Mouse (Mus musculus) 3T3-L1 (cell line): ENCODE results near the gene Trim63.
"Not testable (repeated sequence)": the region's sequence is repeated elsewhere in the genome, so short reads cannot be mapped to it uniquely, and the experiment has no call there.

ENCODE experiments used
- DNase-seq: peaks from one replicate; pipeline ENCODE4 v3.0.0-alpha.2; 2015; ENCODE audit warnings: low read depth, low spot score

The Trim63 gene

DNA sequence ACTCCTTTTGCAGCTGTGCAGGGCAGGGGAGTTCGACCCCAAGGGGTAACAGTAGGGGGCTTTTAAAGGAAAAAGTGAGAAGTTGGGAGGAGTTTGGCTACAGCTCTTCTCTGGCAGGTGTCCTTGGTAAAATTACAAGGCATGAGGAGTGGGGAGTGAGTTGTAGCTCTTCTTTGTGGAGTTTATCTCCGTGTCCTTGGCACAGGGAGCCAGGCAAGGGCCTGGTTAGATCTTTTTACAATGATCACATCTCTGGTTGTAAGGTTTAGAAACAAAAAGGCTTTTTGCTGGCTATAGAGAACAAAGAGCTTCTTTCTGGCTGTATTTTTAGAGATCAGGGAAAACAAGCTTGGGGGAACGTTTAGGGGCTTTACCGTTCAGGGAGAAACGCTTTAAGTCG, 26.3 kb downstream of the Trim63 start:
- not testable (repeated sequence) for DNase-seq

DNA sequence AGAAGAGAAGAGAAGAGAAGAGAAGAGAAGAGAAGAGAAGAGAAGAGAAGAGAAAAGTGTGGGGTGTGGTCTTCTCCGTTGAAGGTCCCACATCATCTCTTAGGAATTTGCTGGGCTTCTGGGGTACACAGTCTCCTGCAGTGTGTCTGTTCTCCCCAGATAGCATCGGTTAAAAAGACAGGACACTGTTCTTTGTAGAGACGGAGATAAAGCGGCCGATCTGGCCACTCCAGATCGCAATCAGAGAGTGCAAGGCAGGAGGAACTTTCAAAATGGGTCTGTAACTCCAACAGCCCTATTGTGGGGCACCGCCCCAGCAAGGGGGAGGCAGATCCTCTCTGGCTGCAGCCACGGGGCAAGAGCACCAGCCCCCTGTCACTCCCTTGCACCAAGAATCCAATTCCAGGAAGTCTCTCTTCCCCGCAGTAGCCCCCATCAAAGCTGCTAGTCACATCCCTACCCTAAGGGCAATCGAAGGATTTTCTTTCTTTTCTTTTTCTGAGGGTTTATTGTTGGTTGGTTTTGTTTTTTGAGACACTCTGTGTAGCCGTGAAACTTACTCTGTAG, 27.4 kb downstream of the Trim63 start:
- DNase-seq, result no peak

DNA sequence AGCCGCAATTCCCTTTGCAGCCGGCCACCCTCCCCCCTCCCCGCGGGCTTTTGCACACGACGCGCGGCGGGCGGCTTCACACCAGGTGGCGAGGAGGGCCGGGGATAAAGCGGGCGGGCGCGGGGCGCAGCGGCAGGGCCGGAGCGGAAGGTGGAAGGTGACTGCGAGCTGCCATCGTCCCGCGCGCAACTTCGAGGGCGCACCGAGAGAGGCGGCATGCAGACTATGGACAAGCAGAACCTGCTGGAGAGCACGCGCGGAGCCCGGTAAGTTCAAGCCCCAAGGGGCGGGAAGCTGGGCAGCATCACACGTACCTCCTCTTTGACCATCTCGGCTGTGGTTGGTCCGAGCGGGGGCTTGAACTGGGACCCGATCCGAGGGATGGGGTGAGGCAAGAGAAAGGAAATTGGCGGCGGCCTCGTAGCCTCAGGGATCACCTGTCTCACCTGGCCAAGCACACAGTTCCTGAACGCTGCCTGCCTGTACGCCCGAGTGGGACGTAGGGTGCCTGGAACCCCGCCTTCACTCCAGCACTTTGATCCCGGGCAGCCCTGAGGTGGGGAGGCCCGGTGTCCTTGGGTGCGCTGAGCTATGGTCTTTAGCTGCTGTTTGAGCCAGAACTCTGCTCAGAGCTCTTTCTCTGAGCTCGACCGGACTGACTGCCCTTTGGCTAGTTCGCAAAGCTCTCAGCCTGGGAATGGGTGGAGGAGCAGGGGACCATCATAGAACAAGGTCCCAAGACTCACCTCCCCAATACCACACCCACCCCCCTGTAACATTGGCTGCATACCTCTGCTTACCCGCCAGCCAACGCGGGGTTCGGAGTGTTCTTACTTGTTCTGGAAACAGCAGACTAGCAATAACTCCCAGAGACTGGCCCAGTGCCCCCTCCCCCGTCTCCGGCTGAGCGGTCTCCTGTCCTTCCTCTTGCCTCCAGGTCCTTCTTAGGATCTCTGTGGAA, 28.4 kb downstream of the Trim63 start, which contains the start of gene Slc30a2:
TSS of gene Slc30a2 (plus strand) at position 111 of the 961 bp plus-strand sequence.
- no peak for DNase-seq

DNA sequence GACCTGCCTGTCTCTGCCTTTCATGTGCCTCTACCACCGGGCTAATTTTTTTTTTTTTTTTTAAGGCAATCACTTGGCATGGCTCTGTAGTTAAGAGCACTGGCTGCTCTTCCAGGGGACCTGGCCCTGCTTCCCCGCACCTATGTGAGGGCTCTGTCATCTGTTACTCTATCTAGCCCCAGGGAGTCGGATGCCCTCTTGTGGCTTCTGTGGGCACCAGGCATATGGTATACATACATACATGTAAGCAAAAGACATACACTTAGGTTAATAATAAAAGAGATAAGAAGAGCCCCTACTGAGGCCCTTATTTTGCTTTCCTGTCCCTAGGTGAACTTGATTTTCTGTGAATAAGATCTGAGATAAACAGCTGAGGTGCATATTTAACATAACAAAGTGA, 29.7 kb downstream of the Trim63 start:
- no peak for DNase-seq

DNA sequence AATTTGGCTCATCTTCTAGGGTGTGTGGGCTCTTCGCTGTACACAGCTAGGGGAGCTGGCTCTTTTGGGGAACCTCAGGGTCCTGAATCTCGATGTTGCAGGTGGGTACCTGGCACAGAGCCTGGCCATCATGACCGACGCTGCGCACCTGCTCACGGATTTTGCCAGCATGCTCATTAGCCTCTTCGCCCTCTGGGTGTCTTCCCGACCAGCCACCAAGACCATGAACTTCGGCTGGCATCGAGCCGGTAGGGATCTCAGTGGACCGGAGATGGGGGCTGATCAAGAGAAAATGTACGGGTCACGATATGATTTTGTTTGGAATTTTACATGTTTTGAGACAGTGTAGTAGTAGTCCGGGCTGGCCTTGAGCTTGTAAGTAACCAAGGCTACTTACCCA, 30.9 kb downstream of the Trim63 start:
- DNase-seq, result no peak

DNA sequence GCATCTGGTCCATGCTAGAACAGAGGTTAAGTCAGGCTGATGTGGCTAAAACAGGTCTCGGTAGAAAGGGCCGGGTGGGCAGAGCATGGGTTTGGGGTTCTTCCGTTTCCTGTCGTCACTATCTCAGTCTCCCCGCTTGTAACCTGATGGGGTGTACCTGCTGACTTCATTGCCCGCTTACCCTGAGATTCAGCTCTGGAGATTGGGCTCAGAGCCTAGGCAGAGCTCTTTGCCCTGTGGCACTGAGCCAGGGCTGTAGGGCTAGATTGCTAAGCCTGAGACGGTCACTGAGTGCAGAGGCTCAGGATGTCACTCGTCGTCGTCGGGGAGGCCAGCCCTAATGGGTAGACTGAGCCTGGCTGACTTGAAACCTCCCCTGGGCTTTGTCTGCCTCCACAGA, 33.2 kb downstream of the Trim63 start:
- no peak for DNase-seq

DNA sequence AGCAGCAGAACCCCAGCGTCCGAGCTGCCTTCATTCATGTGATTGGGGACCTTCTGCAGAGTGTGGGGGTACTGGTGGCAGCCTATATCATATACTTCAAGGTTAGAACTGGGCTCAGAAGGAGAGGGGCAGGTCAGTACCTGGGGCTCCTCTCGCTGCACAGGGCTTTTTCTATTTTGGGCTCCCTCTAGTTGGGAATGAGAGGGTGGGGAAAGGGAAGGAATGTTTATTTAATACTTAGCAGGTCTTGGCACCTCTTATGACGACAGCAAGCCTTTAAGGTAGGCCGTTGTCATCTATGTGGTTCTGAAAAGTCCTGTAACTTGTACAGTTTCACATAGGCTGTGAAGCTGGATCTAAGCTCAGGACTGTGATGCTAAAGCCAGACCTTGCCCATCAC, 33.6 kb downstream of the Trim63 start:
- DNase-seq, result no peak

DNA sequence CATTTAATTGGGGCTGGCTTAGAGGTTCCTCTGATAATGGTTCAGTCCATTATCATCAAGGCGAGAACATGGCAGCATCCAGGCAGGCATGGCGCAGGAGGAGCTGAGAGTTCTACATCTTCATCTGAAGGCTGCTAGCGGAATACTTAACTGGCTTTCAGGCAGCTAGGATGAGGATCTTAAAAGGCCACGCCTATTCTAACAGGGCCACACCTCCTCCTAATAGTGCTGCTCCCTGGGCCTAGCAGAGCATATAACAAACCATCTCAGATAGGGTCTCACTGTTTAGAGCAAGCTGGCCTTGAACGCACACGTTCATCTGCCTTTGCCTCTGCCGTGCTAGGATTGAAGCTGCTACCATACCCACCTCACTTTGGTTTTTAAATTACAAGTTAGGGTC, 34.9 kb downstream of the Trim63 start:
- no peak for DNase-seq

DNA sequence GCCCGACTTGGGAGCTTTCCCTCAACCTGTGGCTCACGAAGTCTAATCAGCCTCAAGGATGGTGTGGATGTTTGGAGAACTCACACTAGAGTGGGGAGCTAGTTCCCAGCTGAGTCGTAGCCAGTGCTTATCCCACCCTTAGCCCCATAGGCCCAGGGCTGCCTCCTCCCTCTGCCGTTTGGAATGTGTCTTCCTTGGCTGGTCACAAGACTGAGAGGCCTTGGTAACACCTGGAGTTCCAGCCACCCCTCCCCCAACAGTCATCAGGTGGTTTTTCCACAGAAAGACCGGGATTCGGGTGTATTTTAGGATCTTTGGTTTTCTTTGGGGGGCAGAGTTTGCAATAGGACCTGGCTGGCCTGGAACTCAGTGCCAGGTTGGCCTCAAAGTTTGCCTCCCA, 35.7 kb downstream of the Trim63 start:
- no peak for DNase-seq

DNA sequence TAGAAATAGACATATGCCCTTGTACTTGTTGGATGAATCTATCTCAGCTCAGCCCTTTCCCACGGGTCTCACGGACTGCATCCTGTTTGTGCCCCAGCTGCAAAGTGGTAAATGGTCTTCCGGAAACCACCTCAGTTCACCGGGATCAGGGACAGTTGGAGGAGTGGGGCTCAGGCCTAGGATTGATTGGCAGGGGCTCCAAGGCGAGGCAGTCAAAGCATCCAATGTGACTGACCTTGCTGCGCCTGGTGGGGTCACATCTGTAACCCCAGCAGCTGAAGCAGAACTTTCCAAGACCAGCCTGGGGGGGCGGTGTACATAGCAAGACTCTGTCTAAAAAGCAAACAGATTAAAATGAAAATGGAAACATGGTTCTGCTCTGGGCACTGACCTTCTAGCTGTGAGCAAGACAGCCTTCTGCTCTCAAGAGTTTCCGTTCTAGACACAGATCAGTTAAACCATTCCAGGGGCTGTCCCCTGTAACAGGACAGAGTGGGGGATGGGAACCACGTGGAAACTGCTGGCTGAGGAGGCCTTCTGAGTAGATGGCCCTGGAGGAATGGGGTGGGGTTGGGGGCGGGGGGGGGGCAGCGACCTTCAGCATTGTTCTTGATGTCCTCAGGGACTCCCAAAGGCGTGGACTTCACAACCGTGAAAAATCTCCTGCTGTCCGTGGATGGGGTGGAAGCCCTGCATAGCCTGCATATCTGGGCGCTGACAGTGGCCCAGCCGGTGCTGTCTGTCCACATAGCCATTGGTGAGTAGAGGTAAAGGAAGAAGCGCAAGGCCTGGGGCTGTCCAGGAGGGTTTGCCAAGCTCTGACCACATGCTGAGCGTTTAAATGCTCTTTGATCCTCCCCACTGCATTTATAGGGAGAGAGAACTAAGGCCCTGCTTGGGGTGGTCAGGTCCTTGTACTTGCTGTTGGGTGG, 36.7 kb downstream of the Trim63 start:
- peak; percentile 52 for DNase-seq

DNA sequence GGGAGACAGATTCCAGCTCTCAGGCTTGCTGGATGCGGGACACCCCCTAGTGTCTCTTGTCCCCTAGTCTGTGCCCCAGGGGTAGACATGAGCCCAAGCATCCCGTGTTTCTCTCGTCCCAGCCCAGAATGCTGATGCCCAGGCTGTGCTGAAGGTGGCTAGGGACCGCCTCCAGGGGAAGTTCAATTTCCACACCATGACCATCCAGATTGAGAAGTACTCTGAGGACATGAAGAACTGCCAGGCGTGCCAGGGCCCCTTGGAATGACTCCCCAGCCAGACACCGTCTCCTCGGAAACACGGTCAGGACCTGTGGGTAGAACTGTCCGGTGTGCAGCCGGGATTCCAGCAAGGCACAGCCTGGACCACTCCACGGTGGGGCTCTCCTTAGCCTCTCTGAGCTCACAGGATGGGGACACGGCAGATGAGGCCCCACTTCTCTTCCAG, 37.4 kb downstream of the Trim63 start:
- DNase-seq, result no peak

DNA sequence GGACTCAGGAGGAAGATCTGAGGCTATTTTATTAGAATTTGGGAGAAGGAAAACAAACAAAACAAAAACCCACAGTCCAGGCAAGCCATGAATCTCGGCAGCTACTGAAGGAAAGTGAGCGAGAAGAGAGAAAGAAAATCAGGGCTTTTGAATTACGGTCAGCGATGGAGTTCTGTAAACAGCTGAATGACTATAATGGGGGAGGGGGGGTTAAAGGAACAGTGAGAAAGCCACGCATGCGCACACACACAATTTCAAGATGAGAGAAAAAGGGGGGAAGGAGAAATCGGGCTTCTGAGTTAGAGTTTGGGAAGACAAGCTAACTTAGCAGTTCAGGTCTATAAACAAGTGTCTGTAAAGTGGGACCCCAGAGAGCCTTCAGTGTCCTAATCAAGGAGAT, 38.0 kb downstream of the Trim63 start:
- DNase-seq, result no peak

DNA sequence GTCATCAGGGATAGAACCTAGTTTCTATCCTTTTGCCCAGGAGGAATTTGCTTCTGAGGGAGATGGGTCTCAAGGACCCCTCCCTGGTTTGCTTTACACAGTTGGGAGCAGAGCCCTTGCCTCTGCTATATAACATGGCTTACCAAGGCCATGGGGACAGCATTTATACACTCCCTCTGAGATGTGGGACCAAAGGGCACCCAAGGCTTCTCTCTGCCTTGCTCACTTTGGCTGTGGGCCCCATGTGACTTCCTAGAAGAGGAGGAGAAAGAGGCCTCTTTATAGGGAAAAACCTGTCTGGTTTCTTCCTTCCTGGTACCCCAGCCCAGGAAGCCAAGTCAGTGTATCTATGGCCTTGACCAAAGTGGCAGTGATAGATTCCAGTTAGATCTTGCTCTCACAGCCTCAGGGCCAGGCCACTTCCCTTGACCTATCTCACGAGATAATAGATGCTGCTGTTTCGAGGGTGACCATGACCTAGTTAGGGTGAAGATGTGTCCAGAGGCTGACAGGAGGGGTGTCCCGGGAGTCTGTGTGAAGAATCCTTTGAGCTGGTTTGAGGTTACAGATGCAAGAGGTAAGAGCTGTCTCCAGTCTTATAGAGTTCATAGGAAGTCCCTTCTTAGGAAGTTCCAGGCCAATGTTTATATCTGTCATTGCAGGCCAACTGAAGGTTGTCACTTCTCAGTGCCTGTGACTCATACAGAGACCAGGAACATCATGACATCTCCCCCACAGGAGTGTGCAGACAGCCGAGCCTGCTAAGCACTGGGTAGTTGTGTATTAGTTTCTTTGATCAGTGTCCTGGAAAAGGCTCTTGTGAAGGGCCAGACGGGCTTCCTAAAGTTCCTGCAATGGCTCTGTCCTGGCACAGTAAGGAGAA, 38.8 kb downstream of the Trim63 start:
- no peak for DNase-seq

DNA sequence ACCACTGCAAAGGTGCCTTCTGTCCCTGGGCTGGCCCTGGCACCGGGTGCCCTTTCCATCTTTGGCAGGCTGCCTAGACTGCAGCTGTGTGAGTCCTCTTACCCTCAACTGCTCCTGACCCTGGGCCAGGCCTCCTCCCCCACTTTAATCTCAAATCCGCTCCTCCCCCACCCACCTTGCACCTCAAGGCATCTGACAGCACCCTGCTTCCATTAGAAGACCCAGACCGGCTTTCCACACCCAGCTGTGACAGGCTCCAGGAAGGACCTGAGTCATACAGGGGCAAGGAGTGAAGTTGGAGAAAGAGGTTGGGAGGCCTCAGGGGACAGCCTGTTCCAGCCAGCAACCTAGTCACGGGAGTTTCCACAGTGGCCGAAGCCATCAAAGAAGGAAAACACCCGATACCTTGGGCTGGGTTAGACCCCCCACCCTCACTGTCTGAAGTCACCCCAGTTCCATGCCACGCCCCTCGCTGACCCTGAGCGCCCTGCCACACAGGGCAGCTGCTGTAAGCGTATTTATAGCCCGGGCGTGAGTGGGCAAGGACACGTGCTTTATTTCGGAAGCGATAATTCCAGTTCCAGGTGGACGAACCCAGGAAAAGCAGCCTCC, 41.0 kb downstream of the Trim63 start:
- DNase-seq, result peak; percentile 59

DNA sequence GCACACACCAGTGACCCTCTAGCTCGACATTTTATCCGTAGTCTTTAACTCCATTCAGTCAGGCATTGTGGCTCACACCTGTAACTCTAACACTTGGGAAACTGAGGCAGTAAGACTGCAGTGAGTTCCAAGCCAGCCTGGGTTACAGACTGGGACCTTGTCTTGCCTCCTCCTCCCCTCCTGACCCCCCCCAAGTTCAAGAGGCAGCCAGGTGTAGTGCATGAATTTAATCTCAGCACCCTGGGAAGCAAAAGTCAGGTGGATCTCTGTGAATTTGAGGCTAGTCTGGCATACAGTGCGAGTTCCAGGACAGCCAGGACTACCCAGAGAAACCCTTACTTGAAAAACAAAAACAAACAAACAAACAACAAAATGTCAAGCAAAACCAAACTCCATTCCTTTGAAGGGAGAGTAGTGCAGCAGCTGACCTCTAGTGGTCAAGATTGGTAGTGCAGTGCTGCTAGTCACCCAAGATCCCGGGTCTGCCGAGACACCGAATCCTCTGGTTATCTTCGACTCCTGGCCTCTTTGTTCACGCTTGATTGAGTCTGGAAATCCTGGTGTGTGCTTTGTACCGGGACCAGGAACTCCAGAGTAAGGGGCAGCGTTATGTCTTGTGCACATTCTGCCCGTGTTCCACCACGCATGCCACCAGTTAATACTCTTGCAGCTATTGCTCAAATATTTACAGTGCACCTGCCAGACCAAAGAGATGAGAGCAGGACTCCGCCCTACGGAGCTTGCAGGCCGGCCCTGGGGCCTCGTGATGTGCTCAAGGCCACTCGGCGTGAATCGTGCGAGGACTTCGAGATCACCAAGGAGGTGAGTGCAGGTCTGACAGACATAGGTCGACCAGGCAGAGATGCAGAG, 41.9 kb downstream of the Trim63 start:
- peak; percentile 79 for DNase-seq

DNA sequence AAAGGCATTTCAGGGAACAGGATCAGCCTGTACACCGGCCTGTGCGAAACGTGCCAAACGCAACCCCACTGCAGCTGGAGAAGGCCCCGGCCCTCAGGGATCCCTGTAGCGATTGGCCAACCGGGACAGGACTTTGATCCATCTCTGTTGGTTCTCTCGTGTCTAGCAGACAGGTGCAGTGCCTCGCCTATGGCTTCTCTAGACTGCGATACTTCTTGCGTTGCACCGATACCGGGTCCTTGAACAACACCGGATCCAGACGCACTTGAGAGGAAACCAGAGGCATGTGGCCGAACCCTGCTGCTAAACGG, 42.5 kb downstream of the Trim63 start:
- DNase-seq, result no peak

DNA sequence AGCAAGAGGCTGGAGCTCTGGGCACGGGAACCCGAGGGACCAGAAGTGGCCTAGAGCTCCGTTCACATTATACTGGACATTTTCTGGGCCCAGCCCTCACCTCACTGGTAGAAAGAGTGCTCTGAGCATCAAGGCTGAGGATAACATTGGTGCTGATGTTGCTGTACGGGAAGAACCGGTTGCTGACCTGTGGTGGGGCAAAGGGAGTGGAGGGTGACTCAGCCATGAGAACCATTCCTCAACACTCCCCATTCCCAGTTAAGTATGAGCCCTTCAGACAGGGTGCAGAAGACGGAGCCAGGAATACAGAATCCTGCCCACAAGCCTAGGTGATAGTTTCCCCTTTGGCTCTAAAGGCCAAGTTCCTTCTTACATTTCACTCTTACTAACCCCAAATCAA, 44.7 kb downstream of the Trim63 start:
- no peak for DNase-seq

DNA sequence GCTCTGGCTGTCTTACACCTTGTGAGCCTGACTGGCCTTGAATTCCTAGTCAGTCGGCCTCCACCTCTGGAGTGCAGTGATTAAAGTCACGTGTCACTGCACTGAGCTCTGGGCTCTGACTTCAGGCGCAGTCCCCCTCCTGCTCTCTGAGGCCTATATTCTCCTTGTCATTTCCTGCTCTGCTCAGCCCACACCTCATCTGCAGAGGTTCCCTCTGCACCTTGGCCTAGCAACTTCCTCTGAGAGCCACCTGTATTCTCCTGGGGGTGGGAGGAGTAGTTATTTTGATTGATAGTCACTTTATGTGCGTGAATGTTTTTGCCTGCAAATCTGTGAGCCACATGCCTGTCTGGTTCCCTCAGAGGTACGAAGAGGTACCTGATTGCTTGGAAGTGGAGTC, 46.3 kb downstream of the Trim63 start:
- DNase-seq, result no peak

DNA sequence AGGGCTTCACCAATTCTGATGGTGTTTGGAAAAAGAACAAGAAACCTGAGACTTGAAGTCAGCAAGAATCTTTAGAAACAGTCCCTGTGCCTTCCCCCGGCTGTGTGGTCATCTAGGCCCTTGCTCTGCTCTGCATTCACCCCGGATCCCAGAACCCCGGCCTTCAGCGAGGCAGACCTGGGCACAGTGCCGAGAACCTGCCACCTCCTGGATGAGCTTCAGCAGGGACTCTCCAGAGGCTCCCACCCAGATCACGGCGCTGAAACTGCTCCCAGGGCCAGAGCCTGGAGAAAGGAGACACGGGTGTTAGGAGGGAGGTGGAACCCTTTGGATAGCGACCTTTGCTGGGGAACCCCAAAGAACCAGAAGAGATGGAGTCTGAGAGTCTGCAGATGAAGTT, 47.2 kb downstream of the Trim63 start:
- no peak for DNase-seq

DNA sequence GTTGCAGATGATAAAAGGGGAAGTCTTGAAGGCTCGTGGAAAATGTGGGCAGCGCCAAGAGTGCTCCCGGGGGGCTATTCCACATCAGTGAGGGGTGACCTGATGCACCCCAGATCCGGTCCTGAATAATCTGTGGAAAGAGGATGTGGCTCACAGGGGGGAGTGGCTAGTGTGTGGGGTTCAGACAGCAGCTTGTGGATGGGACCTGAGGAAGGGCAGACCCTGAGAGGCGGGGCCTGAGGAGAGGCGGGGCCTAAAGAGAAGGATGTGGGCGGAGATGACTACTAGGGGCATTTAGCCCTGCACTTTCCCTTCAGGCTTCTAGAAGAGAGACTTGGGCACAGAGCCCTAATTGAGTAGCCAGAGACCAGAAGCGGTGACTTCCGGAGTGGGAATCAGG, 47.7 kb downstream of the Trim63 start:
- DNase-seq, result no peak
